Comparison of ENCODE assay signal across 8 mouse cellular contexts in genomic region chr5:123169284-123169683, GRCm38 (mm10). TPM values are rescaled to one million over a fixed set of nuclear protein-coding genes. Genes with fewer than 3 reads are reported as not detected.
DNase-seq lines count a peak whose midpoint lies in the region; ATAC-seq and TF ChIP-seq lines count a peak whose summit lies in the region.

Gene Psmd9, plus strand, starts transcription at chr5:123169413.

- peaks cover 7% of the 10 kb centered on the region for H3K36me3 ChIP-seq in kidney, adult 2 months (ENCODE audit: control insufficient read depth, insufficient read depth, low read length)

- no peaks in the 10 kb centered on the region for H3K27me3 ChIP-seq in kidney, adult 2 months (replicated peaks; ENCODE audit: control insufficient read depth, insufficient read depth, low read length)

- TF ChIP-seq POLR2A in kidney, adult 2 months (IDR thresholded peaks at IDR 0.05; ENCODE audit: low read depth, low read length): no peak

- no peak within 1 kb of the TSS for H3K27ac ChIP-seq in kidney, adult 2 months (ENCODE audit: insufficient read depth, low read depth, low read length)

- ATAC-seq in inflammation-experienced regulatory T-cells, adult 6 months: no peak
- no peak for ATAC-seq in megakaryocyte-erythroid progenitor cell, adult 5-6 weeks (replicated peaks; ENCODE audit: low FRiP score, low TSS enrichment, poor library complexity, severe bottlenecking)

- 66% methylated on average over 5 of the region's 5 CpGs for WGBS in kidney, adult 2 months

- no peaks in the 10 kb centered on the region for H3K4me1 ChIP-seq in kidney, adult 2 months (ENCODE audit: control insufficient read depth, insufficient read depth, low read length)

- DNase-seq in kidney, adult 2 months: no peak
- DNase-seq in kidney, postnatal 14 days: no peak
- DNase-seq in adrenal gland, adult 8-10 months: no peak
- DNase-seq in gastrocnemius, postnatal 10 days: no peak
- no peak for DNase-seq in right cerebral cortex, postnatal 4 days
- DNase-seq in spleen, adult 12 weeks (ENCODE audit: low spot score): no peak

- TF ChIP-seq CTCF in kidney, adult 2 months (conservative IDR thresholded peaks at IDR 0.05; ENCODE audit: insufficient read depth, insufficient read length, low read depth, low read length): no peak

- H3K4me3 ChIP-seq in kidney, adult 2 months (ENCODE audit: insufficient read depth, low read depth, low read length): no peak within 1 kb of the TSS

RNA-seq across cellular contexts. Expression of gene Psmd9, which starts in this region (rescaled TPM):
- polyA plus RNA-seq in kidney, adult 2 months (2012; rRNA removed): 34.2 and 35.1 TPM in 2 replicates
- 10 to 100 TPM; 23.3 to 33.3 (median 28.0) TPM for total RNA-seq in adrenal gland, adult 8-10 months (2022)
- 10 to 100 TPM; 19.6 to 20.0 TPM for total RNA-seq in gastrocnemius, postnatal 10 days (2021)
- polyA plus RNA-seq in inflammation-experienced regulatory T-cells, adult 6 months (2017; shearing (Covaris generic)): 10 to 100 TPM; 36.1 to 40.9 (median 39.8) TPM
- total RNA-seq in megakaryocyte-erythroid progenitor cell, adult 5-6 weeks (2014; fragmentation: Nextera tagmentation): 89.8 and 96.1 TPM in 2 replicates
- 36.0 and 41.0 TPM in 2 replicates for total RNA-seq in megakaryocyte-erythroid progenitor cell, adult 5-6 weeks (2017)
